Mouse (Mus musculus) NIH3T3 (cell line): ENCODE measurements at regions not wholly inside any gene's neighbourhood (a gene's known extent, or its start where the extent isn't known, plus 50 kb on each side); places are given as distances from the start of the nearest gene placed in this dataset.

ENCODE experiments used
- DNase-seq: peaks from one replicate; pipeline ENCODE4 v3.0.0-alpha.2; 2012; ENCODE audit warnings: low read depth

DNA sequence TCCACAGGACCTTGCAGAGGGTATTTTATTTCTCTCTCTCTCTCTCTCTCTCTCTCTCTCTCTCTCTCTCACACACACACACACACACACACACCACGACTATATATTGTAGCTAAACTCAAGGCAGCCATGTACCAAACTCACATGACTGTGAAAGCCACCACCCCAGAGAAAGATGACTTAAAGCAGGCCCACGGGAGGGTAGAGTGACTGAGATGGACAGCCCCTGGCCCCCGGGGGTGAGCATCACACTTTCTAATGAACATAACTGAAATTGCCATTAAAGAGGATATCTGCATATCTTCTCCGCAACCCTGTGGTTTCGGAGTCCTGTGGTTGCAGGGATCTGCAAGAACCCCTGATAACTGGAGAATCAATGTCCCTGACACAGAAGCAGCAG is 197.1 kb upstream of the Spdye4c start:
- DNase-seq = no peak

DNA sequence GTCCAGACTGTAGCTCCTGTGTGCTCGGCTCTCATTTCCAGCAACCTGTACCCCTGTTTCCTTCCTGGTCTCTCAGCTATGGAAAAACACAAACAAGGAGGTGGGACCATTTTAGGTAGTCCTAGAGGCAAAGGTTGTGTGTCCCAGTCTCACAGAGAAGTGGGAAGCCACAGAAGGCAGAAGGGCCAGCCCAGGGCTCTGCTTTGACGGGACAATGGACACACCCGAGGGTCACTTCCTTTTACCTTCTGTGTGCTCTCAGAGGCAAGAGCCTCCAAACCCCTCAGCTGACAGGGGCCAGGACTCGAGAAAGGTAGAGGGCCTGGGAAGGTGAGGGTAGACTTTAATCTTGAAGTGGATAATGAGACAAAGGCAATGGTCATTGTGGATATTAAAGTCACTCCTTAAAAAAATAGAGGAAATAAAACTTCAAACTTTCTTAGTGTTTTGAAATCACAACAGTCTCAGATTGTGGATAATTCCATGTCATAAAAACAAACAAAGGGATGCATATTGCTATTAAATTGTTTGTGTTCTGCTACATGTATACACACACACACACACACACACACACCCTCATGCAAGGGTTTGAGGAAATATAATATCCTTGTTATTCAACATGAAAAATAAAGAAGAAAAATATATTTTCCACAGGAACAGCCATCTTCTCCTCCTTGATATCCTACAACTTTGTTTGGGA is 195.6 kb upstream of the Spdye4c start:
- no peak for DNase-seq

DNA sequence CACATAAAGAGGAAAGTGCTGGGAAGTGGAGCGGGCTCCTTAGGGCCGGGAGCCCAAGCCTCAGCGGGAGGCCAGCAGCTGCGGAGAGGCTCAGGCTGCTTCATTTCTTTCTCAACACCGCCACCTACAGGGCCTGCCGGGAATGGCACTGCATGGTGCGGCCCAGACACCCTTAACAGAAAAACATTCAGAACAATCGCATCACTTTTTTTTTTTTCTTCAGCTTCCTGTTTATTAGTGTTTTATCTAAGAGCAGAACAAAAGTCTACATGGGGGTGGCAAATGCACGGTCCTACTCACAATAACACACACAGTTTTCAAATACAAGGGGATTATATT is 195.0 kb upstream of the Spdye4c start:
- DNase-seq = peak; percentile 96

DNA sequence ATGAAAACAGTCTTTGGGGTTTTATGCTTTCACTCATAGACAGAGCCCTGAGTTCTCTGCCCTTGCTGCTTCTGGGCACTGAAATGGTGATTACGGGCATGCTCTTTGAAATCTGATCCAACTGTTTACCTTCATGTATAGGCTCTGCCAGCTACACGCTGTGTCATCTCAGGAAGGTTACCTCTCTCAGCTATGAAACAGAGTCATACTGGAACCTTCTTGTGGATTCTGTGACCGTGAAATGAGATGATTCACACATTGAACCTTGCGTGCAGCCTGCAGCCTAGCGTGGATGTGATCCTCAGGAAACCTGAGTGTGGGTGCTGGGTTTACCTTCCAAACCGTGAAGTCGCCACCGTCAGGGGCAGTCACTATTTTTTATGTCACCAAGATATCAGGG is 189.7 kb upstream of the Spdye4c start:
- no peak for DNase-seq

DNA sequence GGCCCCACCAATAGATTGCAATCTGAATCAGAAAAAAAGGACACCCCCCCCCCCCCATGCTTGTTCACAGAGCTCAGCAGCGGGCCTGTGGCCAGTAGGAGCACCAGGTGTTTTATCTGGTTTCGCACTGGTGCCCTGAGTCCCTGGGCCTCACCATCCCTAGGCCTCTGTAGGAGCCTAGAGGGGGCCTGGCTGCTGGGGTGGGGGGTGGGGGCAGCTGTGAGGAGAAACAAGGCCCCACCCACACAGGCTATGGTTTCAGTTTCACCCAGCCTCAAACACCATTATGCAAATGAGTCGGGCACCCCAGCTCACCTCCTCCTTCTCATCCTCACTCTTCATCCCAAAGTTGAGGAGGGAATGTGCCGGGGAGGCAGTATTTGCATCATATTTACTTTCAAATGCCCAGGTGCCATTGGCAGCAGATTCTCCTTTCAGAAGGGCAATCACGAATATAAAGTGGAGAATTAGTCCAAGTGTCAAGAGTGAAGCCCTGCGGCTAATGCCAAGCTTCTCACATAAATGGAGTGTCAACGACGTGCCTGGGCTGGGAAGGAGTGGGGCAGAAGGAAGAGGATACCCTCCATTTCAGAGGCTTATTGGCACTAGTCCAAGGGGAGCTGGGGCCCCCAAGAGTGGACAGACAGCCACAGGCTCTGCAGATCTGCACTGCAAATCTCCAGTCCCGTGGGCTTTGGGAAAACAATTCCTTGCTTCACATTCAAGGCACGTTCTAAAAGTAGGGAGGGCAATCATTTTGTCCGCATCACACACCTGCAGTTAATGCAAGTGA is 187.7 kb upstream of the Spdye4c start:
- peak; percentile 18 for DNase-seq

DNA sequence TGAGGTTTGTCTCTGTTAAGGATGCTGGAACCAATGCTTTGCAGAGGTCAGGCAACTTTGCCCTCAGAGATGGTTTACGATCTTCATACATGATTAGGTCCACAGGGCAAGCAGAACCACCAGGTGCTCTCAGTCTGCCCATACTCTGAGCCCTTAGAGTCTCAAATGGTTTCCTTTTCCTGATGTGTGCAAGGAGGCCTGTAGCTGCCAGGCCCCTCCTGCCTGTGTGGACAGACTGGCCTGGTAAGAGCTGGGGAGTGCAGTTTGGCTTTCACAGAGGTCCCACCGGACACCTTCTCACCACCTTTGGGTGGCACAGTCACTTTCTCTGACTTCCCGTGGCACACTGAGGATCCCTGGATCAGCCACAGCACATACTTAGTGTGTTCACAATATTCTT is 186.6 kb upstream of the Spdye4c start:
- DNase-seq = no peak

DNA sequence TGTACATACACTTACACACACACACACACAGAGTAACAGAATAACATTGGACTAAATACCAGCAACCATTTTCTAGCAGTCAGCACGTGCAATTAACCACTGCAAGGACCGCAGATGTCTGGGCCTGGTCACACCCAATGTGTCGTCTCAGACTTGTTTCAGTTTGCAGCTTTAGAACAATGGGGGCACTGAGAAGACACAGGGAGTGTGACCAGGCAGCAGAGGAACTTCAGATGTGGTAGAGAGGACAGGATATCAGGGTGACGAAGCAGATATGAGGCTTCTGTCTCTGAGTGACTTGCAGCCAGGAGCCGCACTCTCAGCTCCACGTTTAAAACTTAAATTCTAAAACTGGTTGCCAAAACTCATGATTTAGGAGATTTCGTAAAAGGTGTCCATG is 183.9 kb upstream of the Spdye4c start:
- no peak for DNase-seq

DNA sequence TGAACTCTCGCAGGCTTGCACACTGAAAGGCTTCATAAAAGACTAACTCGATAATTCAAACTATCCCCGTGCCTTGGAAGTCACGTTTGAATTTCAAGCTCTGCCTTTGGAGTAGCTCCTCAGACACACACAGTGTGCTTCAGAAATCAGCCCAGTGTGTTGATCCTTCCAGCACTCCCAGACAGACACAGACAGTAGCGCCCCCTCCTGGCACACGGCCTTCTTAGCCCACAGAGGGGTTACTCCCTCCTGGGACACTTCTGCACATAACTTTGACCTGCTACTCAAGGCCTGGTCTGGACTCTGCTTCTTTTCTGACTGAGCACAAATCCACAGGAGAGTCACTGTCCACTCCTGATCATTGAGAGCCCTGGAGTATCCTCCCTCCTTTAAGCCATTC is 182.3 kb upstream of the Spdye4c start:
- peak; percentile 68 for DNase-seq

DNA sequence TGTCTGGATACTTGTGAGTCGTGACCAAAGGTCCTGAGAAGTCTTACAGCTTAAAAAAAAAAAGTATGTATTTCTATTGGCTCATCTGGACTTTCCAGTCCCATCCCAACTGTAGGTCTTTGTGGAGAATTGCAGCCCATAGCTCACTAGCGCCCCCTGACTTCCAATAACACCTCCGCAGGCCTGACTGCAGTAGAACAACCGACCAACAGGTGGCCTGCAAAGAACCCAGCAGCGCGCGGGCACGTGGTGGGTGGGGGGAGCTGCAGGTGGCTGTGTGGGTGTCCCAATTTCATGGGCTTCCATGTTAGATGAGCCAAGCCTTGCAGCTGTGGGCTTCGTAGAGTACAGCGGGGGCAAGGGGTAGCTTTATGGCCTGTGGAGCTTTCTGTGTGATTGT is 178.7 kb upstream of the Spdye4c start:
- DNase-seq = peak; percentile 70

DNA sequence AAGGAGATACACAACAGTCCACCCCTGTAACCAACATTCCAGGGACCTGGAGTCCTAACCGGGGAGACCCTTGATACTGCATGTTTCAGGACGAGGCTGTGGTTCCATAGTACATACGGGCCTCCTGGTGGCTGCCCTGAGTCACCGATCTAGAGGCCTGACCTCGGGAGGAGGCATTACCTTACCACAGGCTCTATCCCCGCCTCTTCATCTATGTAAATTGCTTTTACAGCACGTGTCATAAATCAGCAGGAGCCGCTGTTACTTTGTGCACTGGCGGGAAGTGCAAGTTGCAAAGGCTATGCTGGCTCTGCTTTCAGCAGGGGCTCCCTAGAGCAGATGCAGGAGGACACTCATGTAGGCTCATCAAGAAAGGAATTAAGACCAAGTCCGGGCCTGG is 178.0 kb upstream of the Spdye4c start:
- DNase-seq = peak; percentile 22

DNA sequence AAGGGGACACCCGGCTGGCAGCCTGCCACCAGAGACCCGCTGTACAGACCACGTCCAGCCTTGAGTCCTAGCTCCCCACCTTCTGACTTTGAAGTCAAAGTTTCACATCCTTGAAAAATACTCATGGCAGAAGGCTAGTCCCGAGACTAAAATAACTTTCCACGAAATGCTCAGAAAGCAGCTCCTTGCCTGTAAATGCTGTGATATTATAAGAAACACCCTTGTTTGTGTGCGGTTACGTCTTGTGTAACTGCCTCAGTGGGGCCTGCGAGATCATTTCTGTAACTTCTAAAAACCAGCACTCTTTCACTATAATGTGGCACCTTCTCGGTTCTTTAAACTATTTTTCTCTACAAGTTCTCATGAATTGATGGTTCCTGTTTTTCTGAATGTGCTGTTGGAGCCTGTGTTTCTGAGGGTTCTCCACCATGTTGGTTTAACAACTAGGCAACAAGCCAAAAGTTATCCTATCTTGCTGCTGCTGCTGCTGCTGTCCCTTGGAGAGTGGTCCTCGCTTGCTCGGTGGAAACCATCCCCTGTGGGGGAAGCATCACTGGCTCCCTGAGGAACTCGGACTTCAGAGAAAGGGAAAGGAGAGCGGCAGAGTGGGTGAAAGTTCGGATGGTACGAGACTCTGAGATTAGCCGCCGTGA is 176.3 kb upstream of the Spdye4c start:
- no peak for DNase-seq

DNA sequence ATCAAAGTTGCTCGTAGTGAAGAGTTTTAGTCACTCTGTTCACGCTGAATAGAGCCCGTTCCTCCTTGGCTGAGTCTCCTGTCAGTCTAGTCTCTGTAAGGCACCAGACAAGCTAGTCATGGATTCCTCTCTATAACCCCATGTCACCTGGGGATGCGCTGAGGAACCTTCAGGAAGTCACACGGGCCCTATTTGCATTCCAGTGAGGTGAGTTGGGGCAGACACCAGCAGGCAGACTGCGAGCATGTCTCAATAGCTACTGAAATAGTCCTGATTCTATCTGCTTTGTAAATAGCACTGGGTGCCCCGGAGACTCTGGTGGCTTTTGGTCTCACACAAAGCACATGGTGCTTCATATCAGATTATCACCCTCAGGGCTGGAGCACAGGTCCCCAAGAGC is 174.6 kb upstream of the Spdye4c start:
- DNase-seq = no peak

DNA sequence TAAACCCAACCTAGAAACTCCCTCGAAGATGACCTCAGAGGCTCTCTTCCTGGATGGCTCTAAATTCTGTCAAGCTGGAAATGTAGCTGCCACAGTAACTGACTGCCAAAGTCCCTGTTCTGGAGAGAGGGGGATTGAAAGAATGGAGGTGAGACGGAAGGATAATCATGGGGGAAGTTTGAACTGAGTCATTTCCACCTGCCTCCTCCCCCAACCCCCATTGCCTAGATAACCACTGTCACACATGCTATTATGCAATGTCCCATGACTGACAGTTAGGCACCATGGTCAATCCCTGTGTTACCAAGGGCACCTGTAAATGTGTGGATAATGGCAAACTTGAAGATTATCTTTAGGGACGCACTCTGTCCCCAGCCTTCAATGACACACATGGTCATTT is 172.0 kb upstream of the Spdye4c start:
- DNase-seq = no peak

DNA sequence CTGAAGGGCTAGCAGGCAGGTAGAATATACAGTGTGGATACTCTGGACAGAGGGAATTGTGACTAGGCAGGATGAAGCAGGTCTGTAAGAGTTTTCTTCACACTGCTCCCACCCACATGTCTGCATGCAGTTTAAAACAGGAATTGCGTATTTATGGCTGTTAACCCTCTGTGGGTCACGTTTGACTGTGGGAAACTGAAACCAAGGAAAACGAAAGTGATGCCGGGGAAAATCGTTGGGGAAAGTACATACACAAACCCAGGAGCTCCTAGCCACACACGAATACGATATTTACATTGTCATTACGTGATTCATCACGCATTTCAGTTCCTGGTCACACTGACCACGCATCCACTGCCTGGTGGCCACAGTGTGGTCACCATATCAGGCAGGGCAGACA is 170.6 kb upstream of the Spdye4c start:
- DNase-seq = no peak

DNA sequence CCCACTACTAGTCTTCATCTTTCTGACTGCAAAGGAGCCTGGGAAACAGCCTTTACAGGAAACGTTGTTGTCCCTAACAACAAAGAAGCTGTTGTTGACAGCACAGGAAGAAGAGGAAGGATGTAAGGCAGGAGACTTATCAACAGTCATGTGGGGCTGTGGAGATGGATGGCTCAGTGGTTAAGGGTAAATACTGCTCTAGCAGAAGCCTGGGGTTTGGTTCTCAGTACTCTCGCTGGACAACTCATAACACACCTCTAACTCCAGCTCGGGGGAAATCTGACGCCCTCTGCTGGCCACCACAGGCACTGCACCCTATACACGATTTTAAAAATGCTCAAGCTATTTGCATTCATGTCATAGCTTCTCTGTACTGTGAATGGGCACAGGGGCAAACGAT is 168.3 kb upstream of the Spdye4c start:
- DNase-seq = no peak

DNA sequence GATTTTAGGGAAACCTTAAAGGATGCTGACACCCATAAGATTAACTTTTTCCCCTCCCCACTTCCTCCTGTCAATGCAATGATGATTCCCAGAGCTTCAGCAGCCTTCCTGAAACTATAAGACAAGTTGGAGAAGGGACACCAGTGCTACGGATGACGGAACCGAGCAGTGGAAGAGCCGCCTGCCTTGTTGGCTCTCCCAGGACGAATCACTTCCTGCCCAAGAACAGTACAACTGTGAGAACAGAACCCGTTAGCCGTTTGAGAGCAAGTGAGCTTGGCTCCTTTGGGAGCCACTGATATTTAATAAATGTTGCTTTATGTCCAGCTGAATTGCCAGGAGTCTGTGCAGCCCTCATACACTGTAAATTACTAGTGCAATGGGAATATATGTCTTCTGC is 166.8 kb upstream of the Spdye4c start:
- peak; percentile 54 for DNase-seq

DNA sequence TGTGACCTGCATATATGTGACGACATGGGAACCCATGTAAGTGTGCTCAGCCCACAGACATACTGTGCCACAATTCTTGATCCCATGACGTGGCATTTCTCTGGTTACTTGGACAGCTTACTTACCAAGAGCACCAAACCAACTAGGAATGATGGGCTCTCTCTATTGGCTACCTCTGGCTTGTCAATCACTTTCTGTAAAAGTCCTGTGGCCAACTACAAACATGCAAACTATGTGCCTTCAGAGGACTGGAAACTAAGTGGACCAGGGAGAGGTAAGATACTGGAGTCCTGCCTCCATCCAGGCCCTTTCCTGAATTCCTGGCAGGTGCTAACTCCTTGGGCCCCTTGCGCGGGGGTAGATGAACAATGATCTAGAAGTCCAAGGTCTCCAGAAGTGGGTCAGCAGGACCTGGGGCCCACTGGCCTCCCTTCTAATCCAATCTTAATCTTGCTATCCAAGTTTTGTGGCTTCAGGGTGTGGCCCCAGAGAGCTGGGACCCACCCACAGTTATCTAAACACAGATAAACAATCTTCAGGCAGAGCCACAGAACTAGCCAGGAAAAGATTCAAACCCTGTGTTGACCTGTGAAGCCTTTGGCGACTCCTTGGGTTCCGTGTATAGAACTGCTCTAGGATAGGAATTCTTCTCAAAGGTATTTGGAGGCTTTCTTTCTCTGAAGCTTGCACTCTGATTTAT is 163.7 kb upstream of the Spdye4c start:
- DNase-seq = no peak

DNA sequence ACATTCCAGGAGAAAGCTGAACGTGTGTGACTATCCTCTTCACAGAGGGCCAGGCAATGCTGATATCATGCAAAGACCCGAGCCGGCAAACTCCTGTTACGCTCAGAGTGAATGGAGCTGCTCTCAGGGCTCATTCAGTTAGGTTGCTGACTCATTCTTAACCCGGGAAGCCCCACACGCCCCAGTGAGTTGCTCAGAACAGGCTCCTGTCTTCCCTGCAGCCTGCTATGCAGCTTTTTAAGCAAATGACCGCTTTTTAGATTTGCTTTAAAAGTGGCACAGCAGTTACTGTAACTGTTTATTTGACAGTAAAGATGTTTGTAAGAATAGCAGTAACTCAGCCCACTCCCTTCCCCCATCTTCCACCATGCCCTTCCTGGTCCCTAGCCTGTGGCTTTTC is 162.9 kb upstream of the Spdye4c start:
- DNase-seq = peak; percentile 78

DNA sequence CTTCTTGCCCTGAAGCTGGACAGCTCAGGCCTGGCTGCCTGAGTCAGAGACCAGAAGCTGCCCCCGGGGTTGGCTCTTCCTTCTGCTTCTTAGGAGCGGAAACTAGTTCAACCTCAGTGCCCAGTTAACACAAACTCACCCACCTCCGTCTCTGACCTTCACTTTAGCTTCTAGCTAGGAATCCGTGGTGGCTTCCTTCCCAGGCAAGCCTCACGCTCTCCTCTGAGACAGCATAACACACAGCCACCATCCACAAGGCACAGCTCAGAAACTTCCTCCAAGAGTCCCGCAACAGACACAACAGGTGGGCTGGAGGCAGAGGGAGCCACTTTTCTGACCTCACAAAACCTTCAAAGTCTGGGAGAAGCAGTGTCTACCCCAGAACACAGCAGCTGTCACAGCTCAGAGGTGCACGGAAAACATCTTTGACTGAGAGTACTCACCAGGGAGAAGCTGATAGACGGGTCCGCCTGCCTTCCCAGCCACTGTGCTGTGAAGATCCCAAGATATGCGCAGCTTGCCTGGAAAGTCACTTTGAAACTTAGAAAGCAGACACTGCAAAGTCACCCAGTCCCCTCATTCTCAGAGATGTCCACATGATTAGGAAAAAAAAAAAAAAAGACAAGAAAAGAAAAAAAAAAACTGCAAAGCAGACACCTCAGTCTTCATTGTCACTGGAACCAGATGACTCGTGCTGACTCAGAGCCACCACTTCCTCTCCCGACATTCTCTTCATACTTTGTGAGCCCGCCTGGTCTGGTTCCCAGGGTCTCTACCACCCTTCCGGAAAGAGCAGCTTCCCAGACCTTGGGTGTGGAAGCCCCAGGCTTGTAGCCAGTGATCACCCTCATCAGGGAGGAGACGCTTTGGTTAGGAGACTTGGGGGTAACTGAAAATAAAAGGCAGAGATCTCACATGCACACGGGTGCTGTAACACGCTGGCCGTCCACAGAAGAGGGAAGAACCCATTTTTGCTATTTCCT is 162.1 kb upstream of the Spdye4c start:
- peak; percentile 77 for DNase-seq

DNA sequence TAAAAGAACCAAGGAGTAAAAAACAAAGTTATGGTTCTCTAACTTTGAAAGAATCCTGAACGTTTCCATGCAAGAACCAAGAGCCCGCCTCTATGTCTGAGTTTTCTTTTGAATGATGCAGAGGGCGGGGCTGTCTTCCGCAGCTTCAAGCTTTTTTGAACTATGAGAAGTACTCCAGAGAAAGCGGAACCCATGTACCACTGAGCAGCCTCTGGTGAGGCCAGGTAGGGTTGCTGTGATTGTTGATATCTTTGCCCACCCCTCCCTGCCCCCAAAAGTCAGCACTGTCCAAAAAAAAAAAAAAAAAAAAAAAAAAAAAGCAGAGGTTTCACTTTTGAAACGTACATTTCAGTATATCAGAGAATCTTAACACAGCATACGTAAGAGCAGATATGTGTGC is 161.2 kb upstream of the Spdye4c start:
- peak; percentile 71 for DNase-seq

DNA sequence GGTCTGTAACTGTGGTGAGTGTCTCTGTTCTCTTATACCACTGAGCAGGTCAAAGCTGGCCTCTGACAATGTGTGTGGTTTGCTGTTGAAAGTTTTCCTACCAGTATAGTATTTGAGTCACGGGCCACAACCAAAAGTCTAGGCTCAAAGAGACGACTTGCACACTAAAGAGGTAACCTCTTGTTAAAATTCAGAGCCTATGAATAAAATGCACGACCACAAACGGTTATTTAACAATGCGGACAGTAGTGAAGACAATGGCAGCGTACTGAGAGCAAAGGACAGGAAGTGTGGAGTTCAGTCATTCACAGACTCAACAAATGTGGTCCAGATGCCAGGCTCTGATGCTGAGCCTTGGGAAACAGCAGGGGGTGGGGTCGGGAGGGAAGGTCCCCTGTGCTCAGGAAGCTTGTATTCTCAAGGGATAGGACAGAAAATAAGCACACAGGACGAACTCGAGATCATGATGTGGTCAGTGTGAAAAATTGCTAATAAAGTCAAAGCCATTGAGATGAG is 160.2 kb upstream of the Spdye4c start:
- DNase-seq = no peak
